Mouse (Mus musculus) brain, embryonic 14.5 days (tissue): ENCODE results near the gene Serpina1e.

Source experiments
- CTCF ChIP-seq: fragments of 200-500 bp; IDR thresholded peaks from 2 replicates; pipeline ENCODE4 v1.5.1; 2012; ENCODE audit warnings: inconsistent platforms, mild to moderate bottlenecking, moderate library complexity, borderline replicate concordance; ENCODE audit not compliant: insufficient read depth, insufficient read length; ENCODE audit errors: extremely low read depth
- POLR2A ChIP-seq: fragments of 200-500 bp; IDR thresholded peaks from 2 replicates; pipeline ENCODE4 v1.6.1; 2012; ENCODE audit warnings: mild to moderate bottlenecking, inconsistent platforms, borderline replicate concordance; ENCODE audit not compliant: poor library complexity, insufficient read depth, insufficient read length, severe bottlenecking; ENCODE audit errors: extremely low read depth

- no peak for TF ChIP-seq CTCF
- no peak for TF ChIP-seq POLR2A
Measured at GRCm38 (mm10) chr12:103977060-103977459, 18.3 kb upstream of the Serpina1e start.
